ENCODE assay signal across 8 mouse cellular contexts in genomic region chr2:32395484-32395945, GRCm38 (mm10). TPM values are rescaled to one million over a fixed set of nuclear protein-coding genes. Genes with fewer than 3 reads are reported as not detected.
DNase-seq lines count a peak whose midpoint lies in the region; ATAC-seq and TF ChIP-seq lines count a peak whose summit lies in the region.

TSS of gene Ptges2 (plus strand) at chr2:32395896.

- no peak for TF ChIP-seq EP300 in stomach, postnatal 0 days (optimal IDR thresholded peaks at IDR 0.05)

- H3K4me2 ChIP-seq in heart, embryonic 13.5 days: peak within 1 kb of the TSS; percentile 96
- H3K4me2 ChIP-seq in liver, embryonic 12.5 days: peak within 1 kb of the TSS; percentile 94
- peak within 1 kb of the TSS; percentile 89 for H3K4me2 ChIP-seq in stomach, postnatal 0 days (replicated peaks; ENCODE audit: low read depth)

- TF ChIP-seq CTCF in stomach, postnatal 0 days (IDR thresholded peaks at IDR 0.05; ENCODE audit: low read depth): no peak

- H3K9me3 ChIP-seq in heart, embryonic 13.5 days: no peaks in the 10 kb centered on the region
- H3K9me3 ChIP-seq in liver, embryonic 12.5 days (replicated peaks): no peaks in the 10 kb centered on the region
- no peaks in the 10 kb centered on the region for H3K9me3 ChIP-seq in stomach, postnatal 0 days (ENCODE audit: control insufficient read depth, low read length)

- DNase-seq in CD4-positive, CD25-positive, alpha-beta regulatory T cell, adult 2 months (ENCODE audit: low read depth, low spot score): peak; percentile 91
- peak; percentile 90 for DNase-seq in brain, embryonic 18.5 days (ENCODE audit: low read depth, low spot score)
- DNase-seq in kidney, postnatal 10 days: peak; percentile 94
- peak; percentile 87 to 92 for DNase-seq in natural killer cell, adult 2 months (ENCODE audit: low spot score in 2 of 2)
- DNase-seq in stomach, postnatal 0 days (ENCODE audit: low spot score): peak; percentile 94

- H3K27ac ChIP-seq in heart, embryonic 13.5 days (replicated peaks): peak within 1 kb of the TSS; percentile 93
- peak within 1 kb of the TSS; percentile 81 for H3K27ac ChIP-seq in liver, embryonic 12.5 days
- peak within 1 kb of the TSS; percentile 97 for H3K27ac ChIP-seq in stomach, postnatal 0 days (replicated peaks)

- H3K27me3 ChIP-seq in heart, embryonic 13.5 days (replicated peaks): no peaks in the 10 kb centered on the region
- no peaks in the 10 kb centered on the region for H3K27me3 ChIP-seq in liver, embryonic 12.5 days (replicated peaks)
- H3K27me3 ChIP-seq in stomach, postnatal 0 days (ENCODE audit: control insufficient read depth, insufficient read depth, low read length): no peaks in the 10 kb centered on the region

- H3K4me1 ChIP-seq in heart, embryonic 13.5 days: peaks cover 25% of the 10 kb centered on the region
- H3K4me1 ChIP-seq in liver, embryonic 12.5 days: peaks cover 39% of the 10 kb centered on the region
- peaks cover 2% of the 10 kb centered on the region; the same call in 1 of the 2 replicates for H3K4me1 ChIP-seq in stomach, postnatal 0 days (replicated peaks; ENCODE audit: control insufficient read depth, insufficient read depth)

- peak; percentile 91 for ATAC-seq in erythroid progenitor cell, adult 5-6 weeks (replicated peaks; ENCODE audit: low FRiP score, poor library complexity, severe bottlenecking)
- ATAC-seq in heart, embryonic 13.5 days (ENCODE audit: extremely low read depth, insufficient number of reproducible peaks, low FRiP score, low TSS enrichment): peak; percentile 84
- ATAC-seq in liver, embryonic 12.5 days: peak; percentile 84
- ATAC-seq in stomach, postnatal 0 days (ENCODE audit: low FRiP score, low TSS enrichment): peak; percentile 86

- H3K9ac ChIP-seq in heart, embryonic 13.5 days: peak within 1 kb of the TSS; percentile 94
- H3K9ac ChIP-seq in liver, embryonic 12.5 days: peak within 1 kb of the TSS; percentile 83
- peak within 1 kb of the TSS; percentile 71 for H3K9ac ChIP-seq in stomach, postnatal 0 days (ENCODE audit: low read length)

- peak within 1 kb of the TSS; percentile 96 for H3K4me3 ChIP-seq in heart, embryonic 13.5 days
- peak within 1 kb of the TSS; percentile 89 for H3K4me3 ChIP-seq in liver, embryonic 12.5 days
- peak within 1 kb of the TSS; percentile 76 for H3K4me3 ChIP-seq in stomach, postnatal 0 days (ENCODE audit: low read depth, low read length)

- WGBS in heart, embryonic 13.5 days: under 1% methylated on average over 31 of the region's 31 CpGs
- 2% methylated on average over 31 of the region's 31 CpGs for WGBS in liver, embryonic 12.5 days (ENCODE audit: insufficient replicate concordance)
- WGBS in stomach, postnatal 0 days: under 1% methylated on average over 31 of the region's 31 CpGs

- peaks cover 26% of the 10 kb centered on the region for H3K36me3 ChIP-seq in heart, embryonic 13.5 days
- peaks cover 14% of the 10 kb centered on the region for H3K36me3 ChIP-seq in liver, embryonic 12.5 days
- 0 out of 2 replicates have a peak, but pooled peaks cover under 1% of the 10 kb centered on the region for H3K36me3 ChIP-seq in stomach, postnatal 0 days (ENCODE audit: control insufficient read depth, insufficient read depth, low read length)

RNA-seq across cellular contexts. Expression of gene Ptges2, which starts in this region (rescaled TPM):
- 0.42 and 0.72 TPM in 2 replicates for total RNA-seq in erythroid progenitor cell, adult 5-6 weeks (2015; ENCODE audit: low replicate concordance)
- total RNA-seq in erythroid progenitor cell, adult 5-6 weeks (2017; ENCODE audit: low replicate concordance): 0.51 TPM in 1 of 2 replicates, not detected in the other
- 35.3 and 36.1 TPM in 2 replicates for polyA plus RNA-seq in heart, embryonic 13.5 days (2015; fragmentation: Nextera tagmentation; extraction: Ambion mirVana)
- 19.3 and 21.1 TPM in 2 replicates for polyA plus RNA-seq in liver, embryonic 12.5 days (2016; fragmentation: Nextera tagmentation; extraction: Ambion mirVana)
- 31.6 and 33.0 TPM in 2 replicates for polyA plus RNA-seq in stomach, postnatal 0 days (2015; fragmentation: Nextera tagmentation; extraction: Ambion mirVana)

Comparison
In these comparisons a context has a peak if more than half of its experiments do, and no peak if none do; other contexts are left out.
1. Peak in every context shown above with its lines: DNase-seq, ATAC-seq, H3K4me3 ChIP-seq and H3K27ac ChIP-seq.
2. Peak in ATAC-seq in erythroid progenitor cell, adult 5-6 weeks; RNA of the gene not detected or under 1 TPM.